Mouse (Mus musculus) neural tube, embryonic 13.5 days (tissue): Measurements from ENCODE around the gene Arfgap2. TPM values are rescaled to one million over a fixed set of nuclear protein-coding genes. Genes with fewer than 3 reads are reported as not detected.

Experiments used
- ATAC-seq: fragments of 200-750 bp; cut with Nextera tagmentation; 2 replicates; pipeline ENCODE4 v1.8.0; 2017; ENCODE audit warnings: low read depth, mild to moderate bottlenecking, moderate TSS enrichment, moderate library complexity
- H3K27ac ChIP-seq: fragments of 300-500 bp; sonication (generic); replicated peaks from 2 replicates; pipeline ENCODE4 v1.5.1; 2015; ENCODE audit warnings: moderate library complexity, mild to moderate bottlenecking, inconsistent platforms
- H3K27me3 ChIP-seq: fragments of 300-500 bp; sonication (generic); 2 replicates; pipeline ENCODE4 v1.6.1; 2015; ENCODE audit warnings: mild to moderate bottlenecking, inconsistent platforms
- H3K36me3 ChIP-seq: fragments of 300-500 bp; sonication (generic); 2 replicates; pipeline ENCODE4 v1.6.1; 2015; ENCODE audit warnings: mild to moderate bottlenecking, inconsistent platforms
- H3K4me1 ChIP-seq: fragments of 300-500 bp; sonication (generic); replicated peaks from 2 replicates; pipeline ENCODE4 v1.6.1; 2015; ENCODE audit warnings: inconsistent platforms
- H3K4me2 ChIP-seq: fragments of 300-500 bp; sonication (generic); 2 replicates; pipeline ENCODE4 v1.6.1; 2015; ENCODE audit warnings: inconsistent platforms, mild to moderate bottlenecking, moderate library complexity
- H3K4me3 ChIP-seq: fragments of 300-500 bp; sonication (generic); 2 replicates; pipeline ENCODE4 v1.5.1; 2015; ENCODE audit warnings: mild to moderate bottlenecking, inconsistent platforms
- H3K9ac ChIP-seq: fragments of 300-500 bp; sonication (generic); 2 replicates; pipeline ENCODE4 v1.6.1; 2015; ENCODE audit warnings: moderate library complexity, mild to moderate bottlenecking, inconsistent platforms
- H3K9me3 ChIP-seq: fragments of 300-500 bp; sonication (generic); 2 replicates; pipeline ENCODE4 v1.6.1; 2016; ENCODE audit warnings: inconsistent platforms
- WGBS: fragments of 180-500 bp; shearing (Covaris S2); methylation state at CpG from one replicate; pipeline ENCODE4 v1.1.7; 2015; 5-methylcytosine and 5-hydroxymethylcytosine counted together
- polyA plus RNA-seq: library from polyadenylated mRNA; unstranded; fragments of >200 nt; fragmentation: Nextera tagmentation; extraction: Ambion mirVana; gene quantifications from 2 replicates; pipeline ENCODE4 v1.2.1, GENCODE M21; 2015

Gene Arfgap2
- polyA plus RNA-seq, 1 experiment from 2014 or later = 67.0 TPM

DNA sequence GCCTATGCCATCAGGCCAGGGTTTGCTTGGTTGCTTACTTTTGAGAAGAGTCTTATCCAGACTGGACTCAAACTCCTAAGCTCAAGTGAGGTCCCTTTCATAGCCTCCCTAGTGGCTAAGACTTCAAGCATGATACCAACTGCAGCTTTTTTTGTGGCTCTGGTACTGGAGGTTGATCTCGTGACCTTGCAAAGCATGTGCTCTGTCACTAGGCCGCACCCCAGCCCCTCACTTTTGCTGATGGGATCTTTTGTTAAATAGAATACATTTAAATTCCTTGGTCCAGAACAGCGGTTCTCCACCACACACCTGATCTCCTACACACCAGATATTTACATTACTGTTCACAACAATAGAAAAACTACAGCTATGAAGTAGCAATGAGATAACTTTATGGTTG lies 29.5 kb downstream of the Arfgap2 start:
- no peak for ATAC-seq
- Histone ChIP-seq H3K27ac (no peak overlapping the region), H3K4me1 (peaks cover 15% of the 10 kb centered on the region; the same call in 1 of the 2 replicates), H3K4me2 (no peak overlapping the region), H3K9me3 (no peaks in the 10 kb centered on the region), H3K4me3 (no peak overlapping the region), H3K36me3 (0 out of 2 replicates have a peak, but pooled peaks cover 4% of the 10 kb centered on the region), H3K9ac (no peak overlapping the region), H3K27me3 (no peaks in the 10 kb centered on the region)
- 96% methylated on average over 3 of the region's 3 CpGs for WGBS

GRCm38 (mm10) chr2:91295895-91296294 lies 31.1 kb downstream of the Arfgap2 start:
- Histone ChIP-seq H3K27ac (no peak overlapping the region), H3K36me3 (0 out of 2 replicates have a peak, but pooled peaks cover 4% of the 10 kb centered on the region), H3K27me3 (no peaks in the 10 kb centered on the region), H3K9me3 (no peaks in the 10 kb centered on the region), H3K4me1 (peaks cover 16% of the 10 kb centered on the region; the same call in 1 of the 2 replicates), H3K9ac (no peak overlapping the region), H3K4me2 (no peak overlapping the region), H3K4me3 (no peak overlapping the region)
- no peak for ATAC-seq
- 91% methylated on average over 5 of the region's 5 CpGs for WGBS

DNA sequence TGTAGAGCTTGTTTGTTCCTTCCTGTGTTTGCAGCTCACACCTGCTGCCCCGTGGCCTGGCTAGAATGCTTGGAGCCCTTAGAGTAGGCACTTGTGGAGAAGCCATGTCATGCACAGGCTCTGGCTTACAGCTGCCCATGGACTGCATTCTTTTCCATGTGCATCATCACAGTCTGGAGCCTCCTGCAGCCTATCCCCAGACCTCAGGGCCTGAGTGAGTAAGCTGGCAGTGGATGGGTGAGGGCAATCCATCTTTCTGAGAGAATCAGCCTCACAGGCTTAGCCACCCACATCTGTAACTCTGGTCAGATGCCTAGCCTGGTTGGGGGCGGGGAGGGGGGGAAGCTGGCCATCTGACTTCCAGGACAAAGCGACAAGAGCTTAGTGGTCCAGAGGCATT lies 34.4 kb downstream of the Arfgap2 start:
- Histone ChIP-seq H3K27me3 (no peaks in the 10 kb centered on the region), H3K4me2 (no peak overlapping the region), H3K9me3 (no peaks in the 10 kb centered on the region), H3K27ac (no peak overlapping the region), H3K9ac (no peak overlapping the region), H3K4me3 (no peak overlapping the region), H3K36me3 (peaks cover 5% of the 10 kb centered on the region; the same call in 1 of the 2 replicates), H3K4me1 (0 out of 2 replicates have a peak, but pooled peaks cover 6% of the 10 kb centered on the region)
- ATAC-seq = no peak; the same call in 1 of the 2 replicates
- WGBS = 74% methylated on average over 3 of the region's 3 CpGs

DNA sequence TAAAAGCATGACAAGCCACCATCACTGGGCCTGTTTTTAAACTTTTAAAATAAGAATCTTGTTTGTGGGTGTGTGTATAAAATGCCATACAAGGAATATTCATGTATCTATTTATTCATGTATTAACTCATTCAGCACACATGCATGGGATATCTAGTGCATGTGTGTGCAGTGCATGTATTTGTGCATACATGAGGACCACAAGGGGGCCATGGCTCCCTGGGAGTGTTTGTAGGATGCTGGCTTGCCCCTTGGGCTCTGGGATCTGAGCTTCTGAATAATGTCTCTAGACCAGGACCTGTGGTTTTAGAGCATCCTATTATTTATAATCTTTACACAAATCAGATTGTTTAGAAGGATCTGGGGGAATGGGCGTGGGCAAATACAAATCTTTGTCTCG lies 36.0 kb downstream of the Arfgap2 start:
- no peak for ATAC-seq
- Histone ChIP-seq H3K27ac (no peak overlapping the region), H3K4me2 (no peak overlapping the region), H3K9me3 (no peaks in the 10 kb centered on the region), H3K36me3 (peaks cover 7% of the 10 kb centered on the region; the same call in 1 of the 2 replicates), H3K4me1 (0 out of 2 replicates have a peak, but pooled peaks cover 6% of the 10 kb centered on the region), H3K9ac (no peak overlapping the region), H3K27me3 (no peaks in the 10 kb centered on the region), H3K4me3 (no peak overlapping the region)
- WGBS = 94% methylated on average over 2 of the region's 2 CpGs

- Histone ChIP-seq H3K4me1 (0 out of 2 replicates have a peak, but pooled peaks cover 6% of the 10 kb centered on the region), H3K4me2 (no peak overlapping the region), H3K27me3 (no peaks in the 10 kb centered on the region), H3K9me3 (no peaks in the 10 kb centered on the region), H3K36me3 (peaks cover 7% of the 10 kb centered on the region; the same call in 1 of the 2 replicates), H3K27ac (no peak overlapping the region), H3K4me3 (no peak overlapping the region), H3K9ac (no peak overlapping the region)
- WGBS = 76% methylated on average over 2 of the region's 2 CpGs
- ATAC-seq = no peak
These were observed 37.1 kb downstream of the Arfgap2 start for GRCm38 (mm10) chr2:91301836-91302235.

DNA sequence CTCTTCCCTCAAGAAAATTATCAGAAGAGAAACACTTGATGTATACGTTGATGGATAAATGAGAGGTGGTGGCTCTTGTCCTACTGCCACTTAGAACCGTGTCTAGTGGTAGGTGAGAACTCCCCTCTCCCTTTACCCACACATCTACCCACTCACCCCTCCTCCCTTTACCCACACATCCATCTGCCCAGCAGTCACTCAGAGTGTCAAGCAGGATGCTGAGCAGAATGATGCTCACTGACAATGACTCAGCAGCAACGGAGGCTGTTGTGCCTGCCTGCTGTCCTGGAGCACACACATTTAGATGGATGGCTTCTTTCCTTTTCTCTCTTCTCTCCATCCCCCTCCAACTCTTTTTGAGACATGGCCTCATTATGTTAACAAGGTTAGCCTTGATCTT lies 38.1 kb downstream of the Arfgap2 start:
- peaks cover 7% of the 10 kb centered on the region; the same call in 1 of the 2 replicates for H3K36me3 ChIP-seq
- no peaks in the 10 kb centered on the region for H3K9me3 ChIP-seq
- H3K9ac ChIP-seq = no peak overlapping the region
- H3K4me2 ChIP-seq = no peak overlapping the region
- WGBS = 73% methylated on average over 3 of the region's 3 CpGs
- no peak overlapping the region for H3K27ac ChIP-seq
- no peaks in the 10 kb centered on the region for H3K27me3 ChIP-seq
- H3K4me1 ChIP-seq = 0 out of 2 replicates have a peak, but pooled peaks cover 6% of the 10 kb centered on the region
- no peak overlapping the region for H3K4me3 ChIP-seq
- no peak for ATAC-seq

GRCm38 (mm10) chr2:91305926-91306325 lies 41.2 kb downstream of the Arfgap2 start:
- ATAC-seq = no peak
- Histone ChIP-seq H3K9me3 (no peaks in the 10 kb centered on the region), H3K27ac (no peak overlapping the region), H3K4me1 (no peaks in the 10 kb centered on the region), H3K4me2 (no peak overlapping the region), H3K4me3 (no peak overlapping the region), H3K36me3 (peaks cover 7% of the 10 kb centered on the region; the same call in 1 of the 2 replicates), H3K9ac (no peak overlapping the region), H3K27me3 (no peaks in the 10 kb centered on the region)
- WGBS = 94% methylated on average over 9 of the region's 9 CpGs

GRCm38 (mm10) chr2:91306589-91306988 lies 41.8 kb downstream of the Arfgap2 start:
- Histone ChIP-seq H3K27me3 (no peaks in the 10 kb centered on the region), H3K27ac (no peak overlapping the region), H3K9ac (no peak overlapping the region), H3K4me1 (no peaks in the 10 kb centered on the region), H3K36me3 (peaks cover 7% of the 10 kb centered on the region; the same call in 1 of the 2 replicates), H3K4me2 (no peak overlapping the region), H3K4me3 (no peak overlapping the region), H3K9me3 (no peaks in the 10 kb centered on the region)
- no peak for ATAC-seq

DNA sequence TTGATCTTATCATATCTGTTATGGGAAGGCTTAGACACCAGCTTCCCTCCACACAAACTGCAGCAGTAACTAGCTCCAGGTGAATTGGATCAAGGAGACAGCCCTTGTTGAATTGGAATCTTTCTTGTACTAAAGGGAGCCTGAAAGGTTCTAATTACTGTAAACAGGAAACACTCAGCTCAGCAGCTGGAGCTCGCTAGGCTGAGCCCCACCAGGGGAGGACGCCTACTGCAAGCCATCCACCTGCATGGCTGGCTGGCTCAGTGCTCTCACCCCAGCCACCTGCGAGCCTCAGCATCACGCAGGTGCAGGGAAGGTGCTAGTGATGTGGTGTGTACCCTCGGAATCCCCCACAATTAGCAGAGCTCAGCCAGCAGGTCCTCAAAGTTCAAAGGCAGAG lies 43.9 kb downstream of the Arfgap2 start:
- no peak overlapping the region for H3K4me3 ChIP-seq
- 67% methylated on average over 5 of the region's 5 CpGs for WGBS
- H3K36me3 ChIP-seq = 0 out of 2 replicates have a peak, but pooled peaks cover 7% of the 10 kb centered on the region

DNA sequence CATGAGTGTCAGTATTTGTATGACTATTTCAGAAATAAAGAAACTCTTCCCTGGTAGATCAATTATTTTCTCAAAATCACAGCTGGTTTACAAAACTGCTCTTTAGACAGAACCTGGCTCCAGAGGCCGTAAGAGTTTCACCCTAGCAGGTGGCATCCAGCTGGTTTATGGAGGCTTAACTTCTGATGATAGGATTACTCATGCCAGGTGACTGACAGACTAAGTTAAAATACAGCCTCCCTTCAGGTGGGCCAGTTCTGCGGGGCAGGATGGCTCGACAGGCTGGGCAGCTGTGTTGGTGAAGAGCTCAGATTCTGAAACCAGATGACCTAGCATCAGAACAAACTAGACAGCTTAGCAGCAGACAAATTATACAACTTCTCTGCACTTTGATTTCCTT lies 44.8 kb downstream of the Arfgap2 start:
- no peaks in the 10 kb centered on the region for H3K9me3 ChIP-seq
- H3K36me3 ChIP-seq = 0 out of 2 replicates have a peak, but pooled peaks cover 1% of the 10 kb centered on the region
- H3K27me3 ChIP-seq = no peaks in the 10 kb centered on the region
- H3K4me3 ChIP-seq = no peak overlapping the region
- WGBS = 68% methylated on average over 3 of the region's 3 CpGs
- no peak overlapping the region for H3K27ac ChIP-seq
- no peak overlapping the region for H3K4me2 ChIP-seq
- no peak for ATAC-seq
- H3K4me1 ChIP-seq = peaks cover 12% of the 10 kb centered on the region; the same call in 1 of the 2 replicates
- H3K9ac ChIP-seq = no peak overlapping the region

More for the DNA sequence above, 43.9 kb downstream of the Arfgap2 start:
- ATAC-seq = no peak
- no peaks in the 10 kb centered on the region for H3K27me3 ChIP-seq
- no peak overlapping the region for H3K4me2 ChIP-seq
- H3K4me1 ChIP-seq = peaks cover 12% of the 10 kb centered on the region; the same call in 1 of the 2 replicates
- H3K9ac ChIP-seq = no peak overlapping the region
- no peaks in the 10 kb centered on the region for H3K9me3 ChIP-seq
- no peak overlapping the region for H3K27ac ChIP-seq

DNA sequence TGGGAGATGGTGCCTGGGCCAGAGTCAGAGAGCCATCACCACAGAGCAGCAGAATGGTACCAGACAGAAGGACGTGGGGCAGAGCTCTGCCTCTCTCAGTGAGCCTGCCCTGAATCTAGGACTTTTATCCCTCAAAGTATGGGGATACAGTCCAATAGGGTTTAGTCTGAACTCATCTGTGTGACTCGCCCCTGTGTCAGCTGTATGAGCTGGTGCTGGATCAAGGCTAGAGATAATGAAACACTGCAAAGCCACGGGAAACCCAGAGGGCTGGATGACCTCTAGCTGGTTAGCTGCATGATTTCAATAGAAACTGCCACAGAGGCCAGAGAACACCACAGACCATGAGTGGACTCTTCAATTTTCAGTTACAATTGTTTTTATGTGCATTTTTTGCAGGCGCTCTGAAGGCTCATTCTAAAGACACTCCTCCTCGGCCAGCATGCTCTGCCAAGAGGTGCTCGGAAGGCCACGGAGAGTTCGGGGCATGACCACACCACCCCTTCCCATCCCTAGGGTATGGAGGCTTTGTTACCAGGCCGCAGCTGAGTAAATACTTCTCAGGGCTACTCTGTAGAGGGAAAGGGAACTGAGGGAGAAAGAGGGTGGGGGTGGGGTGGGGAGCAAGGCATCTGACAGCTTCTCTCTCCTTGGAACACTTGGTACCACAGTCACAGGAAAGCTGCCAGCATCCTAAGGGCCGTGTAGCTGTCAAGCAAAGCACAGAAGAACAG lies 48.0 kb downstream of the Arfgap2 start:
- peaks cover 12% of the 10 kb centered on the region; the same call in 1 of the 2 replicates for H3K4me1 ChIP-seq
- H3K9me3 ChIP-seq = no peaks in the 10 kb centered on the region
- peak overlapping the region; percentile 47 for H3K27ac ChIP-seq
- no peaks in the 10 kb centered on the region for H3K27me3 ChIP-seq
- no peaks in the 10 kb centered on the region; the same call in 1 of the 2 replicates for H3K36me3 ChIP-seq
- H3K4me2 ChIP-seq = no peak overlapping the region
- no peak overlapping the region for H3K9ac ChIP-seq
- no peak overlapping the region for H3K4me3 ChIP-seq
- 26% methylated on average over 10 of the region's 10 CpGs for WGBS
- peak; percentile 61; the same call in 1 of the 2 replicates for ATAC-seq

- no peaks in the 10 kb centered on the region for H3K9me3 ChIP-seq
- no peak overlapping the region for H3K4me2 ChIP-seq
- no peak overlapping the region for H3K9ac ChIP-seq
- H3K36me3 ChIP-seq = no peaks in the 10 kb centered on the region; the same call in 1 of the 2 replicates
- H3K4me3 ChIP-seq = no peak overlapping the region
- ATAC-seq = no peak
- H3K4me1 ChIP-seq = peaks cover 12% of the 10 kb centered on the region; the same call in 1 of the 2 replicates
- H3K27ac ChIP-seq = no peak overlapping the region
- H3K27me3 ChIP-seq = no peaks in the 10 kb centered on the region
- WGBS = 87% methylated on average over 7 of the region's 7 CpGs
These were observed 49.4 kb downstream of the Arfgap2 start for GRCm38 (mm10) chr2:91314184-91314583.
